Comparison of ENCODE assay signal across 24 mouse cellular contexts in the genomic region with DNA sequence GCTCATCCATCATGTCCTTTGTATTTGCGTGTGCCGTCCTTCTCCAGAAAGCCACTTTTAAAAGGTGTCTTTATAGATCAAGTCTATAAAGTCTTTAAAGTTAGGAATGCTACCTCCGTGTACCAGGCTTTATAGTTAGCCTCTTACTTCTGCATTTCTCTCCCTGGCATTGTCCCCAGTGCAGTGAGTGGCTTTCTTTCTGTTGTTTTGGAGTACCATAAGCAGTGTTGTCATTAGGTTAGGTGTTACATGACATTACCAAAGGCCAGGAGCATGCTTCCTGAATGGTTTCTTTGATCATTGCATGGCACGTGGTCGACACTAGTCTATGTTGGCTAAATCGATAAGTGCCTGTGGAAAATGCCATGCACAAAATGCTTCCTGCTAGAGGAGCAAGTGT. TPM values are rescaled to one million over a fixed set of nuclear protein-coding genes. Genes with fewer than 3 reads are reported as not detected.
DNase-seq lines count a peak whose midpoint lies in the region; ATAC-seq and TF ChIP-seq lines count a peak whose summit lies in the region.
"Had no signal": no experiment of that assay in that cellular context is flagged by ENCODE, and none has a peak within 500 bp of the region (broad histone marks: within the 10 kb centered on the region; RNA-seq: fewer than 3 reads in every experiment).

No protein-coding gene starts in this region.

- WGBS in heart, embryonic 14.5 days, result 34% methylated on average over 6 of the region's 6 CpGs

- H3K27ac ChIP-seq in heart, embryonic 14.5 days (replicated peaks in 1 of 2; ENCODE audit: control insufficient read depth in 1 of 2, insufficient read depth in 1 of 2, low read depth in 2 of 2, low read length in 2 of 2), result no peak overlapping the region
- H3K27ac ChIP-seq: embryonic facial prominence, embryonic 10.5 days; forebrain, embryonic 13.5 days; gastrocnemius, adult 2 months; hindbrain, embryonic 13.5 days; hindbrain, postnatal 0 days had no signal

- H3K4me1 ChIP-seq in heart, embryonic 14.5 days (ENCODE audit: control insufficient read depth in 2 of 2, insufficient read depth in 2 of 2, low read length in 2 of 2), result peaks cover 3 to 5% of the 10 kb centered on the region in 2 experiments; a peak in 2 of 4 replicates
- H3K4me1 ChIP-seq: embryonic facial prominence, embryonic 10.5 days had no signal

- no peak for TF ChIP-seq POLR2A in myocyte (IDR thresholded peaks at IDR 0.05; ENCODE audit: insufficient read length, low read depth)

- ATAC-seq in heart, embryonic 14.5 days (ENCODE audit: insufficient number of reproducible peaks, insufficient read depth, low FRiP score, low read depth), result peak; percentile 43; the same call in 1 of the 2 replicates
- 0 out of 2 replicates have a peak, but pooled peaks have one; percentile 47 for ATAC-seq in common myeloid progenitor, adult 5-6 weeks (replicated peaks; ENCODE audit: low read depth, poor library complexity, severe bottlenecking)
- ATAC-seq in hematopoietic stem cell, adult 5-6 weeks (replicated peaks in 1 of 2; ENCODE audit: insufficient read depth in 1 of 2, low FRiP score in 2 of 2, low TSS enrichment in 1 of 2, low read depth in 1 of 2, poor library complexity in 2 of 2, severe bottlenecking in 2 of 2), result peak; percentile 87 to 97
- ATAC-seq: activated CD4-positive, CD25-positive, alpha-beta regulatory T cell, adult 4 months; forebrain, embryonic 13.5 days; forebrain, postnatal 0 days; hindbrain, postnatal 0 days; Patski had no signal

- H3K27me3 ChIP-seq in heart, embryonic 14.5 days (ENCODE audit: control insufficient read depth, insufficient read depth, low read length), result no peaks in the 10 kb centered on the region
- H3K27me3 ChIP-seq in myocyte (ENCODE audit: control insufficient read depth, insufficient read depth, insufficient read length), result no peaks in the 10 kb centered on the region
- H3K27me3 ChIP-seq: CH12.LX; forebrain, embryonic 13.5 days; hindbrain, embryonic 13.5 days; Patski had no signal

- no peak overlapping the region for H3ac ChIP-seq in myocyte (ENCODE audit: control insufficient read depth, insufficient read length)

- no peaks in the 10 kb centered on the region for H3K9me3 ChIP-seq in heart, embryonic 14.5 days (ENCODE audit: control insufficient read depth, low read length)
- H3K9me3 ChIP-seq: embryonic facial prominence, embryonic 10.5 days; forebrain, embryonic 13.5 days; hindbrain, embryonic 13.5 days had no signal

- H3K79me2 ChIP-seq in myocyte (ENCODE audit: control insufficient read depth, insufficient read depth), result peaks cover 39% of the 10 kb centered on the region

- no peak overlapping the region for H3K4me3 ChIP-seq in heart, embryonic 14.5 days (ENCODE audit: control insufficient read depth in 1 of 2, insufficient read depth in 1 of 2, low read depth in 1 of 2, low read length in 2 of 2)
- no peak overlapping the region for H3K4me3 ChIP-seq in myocyte
- H3K4me3 ChIP-seq: embryonic facial prominence, embryonic 10.5 days; forebrain, embryonic 13.5 days; gastrocnemius, adult 2 months; hindbrain, embryonic 13.5 days had no signal

- no peaks in the 10 kb centered on the region for H3K36me3 ChIP-seq in heart, embryonic 14.5 days (ENCODE audit: control insufficient read depth, insufficient read depth, low read length)
- H3K36me3 ChIP-seq in myocyte (ENCODE audit: control insufficient read depth, insufficient read depth), result no peaks in the 10 kb centered on the region
- H3K36me3 ChIP-seq: embryonic facial prominence, embryonic 10.5 days; hindbrain, embryonic 13.5 days had no signal

- no peak for DNase-seq in heart, postnatal 4 days
- no peak for DNase-seq in adipocyte (ENCODE audit: low spot score)
- DNase-seq: adrenal gland, adult 2 months; adrenal gland, postnatal 25 days; cerebellum, adult 18-20 months; cerebellum, adult 9-11 months; cerebellum, postnatal 36 days; forebrain, postnatal 0 days; gastrocnemius, adult 2 months; gastrocnemius, postnatal 25 days; heart, adult 18-20 months; heart, postnatal 14 days; kidney, adult 11 months had no signal

- peak overlapping the region; percentile 28 for H3K4me2 ChIP-seq in heart, embryonic 14.5 days (ENCODE audit: low read length)
- peak overlapping the region; percentile 12 for H3K4me2 ChIP-seq in myocyte (ENCODE audit: low read depth)
- H3K4me2 ChIP-seq: forebrain, embryonic 13.5 days; hindbrain, embryonic 13.5 days had no signal

- no peak overlapping the region for H3K9ac ChIP-seq in heart, embryonic 14.5 days (ENCODE audit: low read length)
- H3K9ac ChIP-seq: forebrain, embryonic 13.5 days; forebrain, postnatal 0 days; hindbrain, embryonic 13.5 days had no signal

TF ChIP-seq in myocyte, 11 proteins besides CTCF, POLR2A, EP300 and RAD21:
- TF ChIP-seq CEBPB (IDR thresholded peaks at IDR 0.05; ENCODE audit: insufficient read depth, poor library complexity, severe bottlenecking), result no peak
- no peak for TF ChIP-seq USF1 (IDR thresholded peaks at IDR 0.05; ENCODE audit: low read depth)
- no peak for TF ChIP-seq POLR2AphosphoS2 (IDR thresholded peaks at IDR 0.05; ENCODE audit: insufficient read length, low read depth)
- TF ChIP-seq MYOG (IDR thresholded peaks at IDR 0.05; ENCODE audit: control insufficient read depth in 1 of 3, insufficient read depth in 1 of 3, insufficient read length in 2 of 3, low read depth in 2 of 3), result no peak
- no peak for TF ChIP-seq REST (IDR thresholded peaks at IDR 0.05; ENCODE audit: insufficient read depth, insufficient read length)
- no peak for TF ChIP-seq SRF (IDR thresholded peaks at IDR 0.05; ENCODE audit: control insufficient read depth, insufficient read length, low read depth)
- TF ChIP-seq TCF3 (IDR thresholded peaks at IDR 0.05; ENCODE audit: insufficient read length, low read depth), result no peak
- TF ChIP-seq MYOD1 (IDR thresholded peaks at IDR 0.05; ENCODE audit: control insufficient read depth in 1 of 3, insufficient read length in 2 of 3, low read depth in 2 of 3), result no peak
- TF ChIP-seq TCF12 (IDR thresholded peaks at IDR 0.05; ENCODE audit: insufficient read depth, poor library complexity, severe bottlenecking), result no peak
- no peak for TF ChIP-seq E2F4 (IDR thresholded peaks at IDR 0.05; ENCODE audit: insufficient read depth)
- TF ChIP-seq MAX (IDR thresholded peaks at IDR 0.05; ENCODE audit: low read depth), result no peak

RNA-seq across cellular contexts. Expression of gene Adgrl3, which starts 48.2 kb away (rescaled TPM):
- 8.0 and 8.5 TPM in 2 replicates for polyA plus RNA-seq in heart, embryonic 14.5 days (2014; fragmentation: Nextera tagmentation; extraction: Ambion mirVana)
- 10 to 100 TPM; 11.8 to 13.1 TPM for total RNA-seq in heart, postnatal 4 days (2021)
- not detected in 2 replicates for total RNA-seq in common myeloid progenitor, adult 5-6 weeks (2017)
- total RNA-seq in hematopoietic stem cell, adult 5-6 weeks (2017), result not detected in 2 replicates
- 15.8 TPM for polyA plus RNA-seq in myocyte (2012; fragmentation: generic; extraction: Trizol)

Comparison
In these comparisons a context has a peak if more than half of its experiments do, and no peak if none do; other contexts are left out.
1. RNA of gene Adgrl3, which starts 48.2 kb away (total RNA-seq): 11.8 to 13.1 TPM in heart, postnatal 4 days; not detected in common myeloid progenitor, adult 5-6 weeks and not detected in hematopoietic stem cell, adult 5-6 weeks; every median in the first group is over 10 times any median in the second.
2. Peak in every context shown above with its lines, with median percentiles within 50 percentile points of each other: ATAC-seq.